Mouse (Mus musculus) ES-E14 (cell line): ENCODE data around the gene Neil3.

Experiments used
- CHD2 ChIP-seq: IDR thresholded peaks from 2 replicates; pipeline ENCODE4 v1.6.1; 2014; ENCODE audit warnings: mild to moderate bottlenecking, low read depth, low read length, inconsistent platforms
- HCFC1 ChIP-seq: IDR thresholded peaks from 2 replicates; pipeline ENCODE4 v1.6.1; 2012; ENCODE audit warnings: low read length, inconsistent platforms, borderline replicate concordance; ENCODE audit not compliant: insufficient read depth
- MAFK ChIP-seq: IDR thresholded peaks from 2 replicates; pipeline ENCODE4 v1.6.1; 2014; ENCODE audit warnings: mild to moderate bottlenecking, low read depth, low read length, inconsistent platforms; ENCODE audit not compliant: insufficient read depth
- ZC3H11A ChIP-seq: IDR thresholded peaks from 2 replicates; pipeline ENCODE4 v1.6.1; 2012; ENCODE audit warnings: low read depth, mild to moderate bottlenecking, inconsistent platforms, low read length, borderline replicate concordance
- ZNF384 ChIP-seq: IDR thresholded peaks from 2 replicates; pipeline ENCODE4 v1.6.1; 2012; ENCODE audit warnings: low read depth, low read length, inconsistent platforms

DNA sequence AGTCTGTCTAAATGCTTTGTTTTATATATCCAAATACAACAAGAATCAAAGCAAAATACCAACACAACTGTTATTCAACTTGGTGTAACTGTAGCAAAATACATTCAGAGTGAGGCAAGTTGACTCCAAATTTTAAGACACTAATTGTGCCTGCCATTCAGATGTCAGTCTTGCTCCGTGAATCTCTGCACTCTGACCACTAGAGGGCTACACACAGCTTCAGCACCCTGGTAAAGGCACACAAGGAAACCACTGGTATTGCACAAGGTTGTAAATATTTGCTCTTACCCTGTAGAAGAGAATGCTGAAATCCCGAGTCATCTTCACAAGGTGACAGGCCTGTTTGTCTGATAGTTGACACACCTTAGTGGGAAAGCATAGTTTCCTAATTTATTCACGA is 31.8 kb downstream of the Neil3 start:
- TF ChIP-seq ZNF384 (no peak), MAFK (no peak), ZC3H11A (peak; percentile 29; the same call in 1 of the 2 replicates), HCFC1 (no peak), CHD2 (no peak)
